Mouse (Mus musculus) MEL-GATA-1-ER (cell line): ENCODE data around the gene Slc7a6os.
A peak's percentile ranks its signal among the peaks of the same experiment; 100 is the strongest.

Source experiments
- DNase-seq: peaks from one replicate; pipeline ENCODE4 v3.0.0-alpha.2; 2012; ENCODE audit warnings: low read depth; ENCODE audit errors: extremely low read depth

Slc7a6os gene

GRCm38 (mm10) chr8:106178428-106178827 is 32.3 kb downstream of the Slc7a6os start:
- DNase-seq = no peak

GRCm38 (mm10) chr8:106177594-106177993 is 33.1 kb downstream of the Slc7a6os start:
- DNase-seq = no peak

- DNase-seq = no peak
Measured at GRCm38 (mm10) chr8:106176891-106177290, 33.8 kb downstream of the Slc7a6os start.

- no peak for DNase-seq
Measured at GRCm38 (mm10) chr8:106173566-106173965, 37.2 kb downstream of the Slc7a6os start.

- no peak for DNase-seq
Measured at GRCm38 (mm10) chr8:106169934-106170480, 40.7 kb downstream of the Slc7a6os start.

- no peak for DNase-seq
Measured at GRCm38 (mm10) chr8:106169017-106169933, 41.5 kb downstream of the Slc7a6os start.

- no peak for DNase-seq
Measured at GRCm38 (mm10) chr8:106168356-106169016, 42.2 kb downstream of the Slc7a6os start, which contains the start of gene Slc7a6. Slc7a6 (plus strand) TSS chr8:106168857.

- peak; percentile 51 for DNase-seq
Measured at GRCm38 (mm10) chr8:106165460-106165859, 45.3 kb downstream of the Slc7a6os start.

- no peak for DNase-seq
Measured at GRCm38 (mm10) chr8:106163251-106163650, 47.5 kb downstream of the Slc7a6os start.

- no peak for DNase-seq
Measured at GRCm38 (mm10) chr8:106159876-106160275, 50.9 kb downstream of the Slc7a6os start.

GRCm38 (mm10) chr8:106158381-106158780 is 52.4 kb downstream of the Slc7a6os start:
- no peak for DNase-seq

- DNase-seq = peak; percentile 39
Measured at GRCm38 (mm10) chr8:106157419-106157818, 53.3 kb downstream of the Slc7a6os start.

GRCm38 (mm10) chr8:106152876-106153275 is 57.9 kb downstream of the Slc7a6os start:
- DNase-seq = no peak

- DNase-seq = no peak
Measured at GRCm38 (mm10) chr8:106151041-106151440, 59.7 kb downstream of the Slc7a6os start.
